Mouse (Mus musculus): ENCODE measurements at regions not wholly inside any gene's neighbourhood (a gene's known extent, or its start where the extent isn't known, plus 50 kb on each side); places are given as distances from the start of the nearest gene placed in this dataset.
"Not testable (repeated sequence)": the region's sequence is repeated elsewhere in the genome, so short reads cannot be mapped to it uniquely, and the experiment has no call there.

DNA sequence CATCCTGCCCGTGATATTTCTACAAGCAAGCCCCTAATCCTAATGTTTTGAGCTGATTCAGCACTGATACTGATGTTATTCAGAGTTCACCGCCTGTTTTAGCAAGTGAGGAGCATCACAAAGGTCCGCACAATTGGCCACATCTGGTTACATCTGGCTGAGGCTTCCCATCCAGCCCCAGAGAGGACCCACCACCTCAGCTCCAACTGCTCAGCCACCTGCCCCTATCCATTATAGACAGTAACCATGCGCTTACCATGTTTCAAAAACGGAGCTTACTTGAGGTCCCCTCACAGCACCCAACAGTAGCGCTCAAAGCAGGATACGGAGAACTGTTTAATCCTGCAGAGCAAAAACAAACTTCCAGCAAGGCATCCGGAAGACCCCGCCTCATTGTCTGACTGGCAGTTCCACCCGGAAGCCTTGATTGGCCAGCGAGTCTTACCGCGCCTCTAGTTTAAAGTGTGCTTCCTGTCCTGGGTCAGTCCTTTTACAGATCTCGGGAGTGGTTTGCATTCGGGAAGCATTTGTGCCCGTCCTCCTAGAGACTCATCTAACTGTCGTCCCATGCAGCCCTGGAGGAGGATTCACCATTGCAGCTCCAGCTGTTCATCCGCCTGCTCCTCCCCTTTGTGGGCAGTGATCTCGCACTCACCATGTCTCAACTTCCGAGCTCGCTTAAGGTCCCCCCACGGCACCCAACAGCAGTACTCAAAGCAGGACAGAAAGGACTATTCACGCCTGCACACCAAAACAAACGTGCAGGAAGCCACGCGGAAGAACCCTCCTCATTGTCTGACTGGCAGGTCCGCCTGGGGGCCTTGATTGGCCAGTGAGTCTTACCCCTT is 69.9 kb upstream of the Zfp825 start:
- H3K27ac ChIP-seq (ENCODE audit: control insufficient read depth, low read depth, low read length), result peak overlapping the region; percentile 86
- H3K4me3 ChIP-seq (ENCODE audit: control insufficient read depth in 1 of 2, insufficient read depth in 1 of 2, low read depth in 2 of 2, low read length in 2 of 2), result peak overlapping the region; percentile 87 to 94
- TF ChIP-seq MXI1 (IDR thresholded peaks at IDR 0.05; ENCODE audit: low read depth, low read length) (peak; percentile 44), HCFC1 (IDR thresholded peaks at IDR 0.05; ENCODE audit: low read depth, low read length) (peak; percentile 77), POLR2AphosphoS2 (IDR thresholded peaks at IDR 0.05; ENCODE audit: low read length) (peak; percentile 40; the same call in 1 of the 2 replicates), ELF1 (IDR thresholded peaks at IDR 0.05; ENCODE audit: low read depth, low read length) (peak; percentile 80), SIN3A (IDR thresholded peaks at IDR 0.05; ENCODE audit: low read length) (peak; percentile 66; the same call in 1 of the 2 replicates), POLR2A (IDR thresholded peaks at IDR 0.05; ENCODE audit: control insufficient read depth in 1 of 2, insufficient read depth in 1 of 2, low read depth in 1 of 2, low read length in 2 of 2, poor library complexity in 1 of 2) (peak in 1 of 2 experiments; percentile 58; a peak in 2 of 4 replicates), NELFE (IDR thresholded peaks at IDR 0.05; ENCODE audit: low read depth, low read length) (peak; percentile 58), TBP (IDR thresholded peaks at IDR 0.05; ENCODE audit: low read depth, low read length) (peak; percentile 71; the same call in 1 of the 2 replicates), ETS1 (IDR thresholded peaks at IDR 0.05; ENCODE audit: low read depth, low read length) (0 out of 2 replicates have a peak, but pooled peaks have one; percentile 12)
- H3K9me3 ChIP-seq (replicated peaks; ENCODE audit: insufficient read depth, low read length); H3K27me3 ChIP-seq (ENCODE audit: control insufficient read depth in 1 of 2, insufficient read depth in 2 of 2, low read length in 2 of 2); H3K4me1 ChIP-seq (ENCODE audit: control insufficient read depth in 1 of 2, insufficient read depth in 2 of 2, low read length in 2 of 2); H3K36me3 ChIP-seq (ENCODE audit: control insufficient read depth in 1 of 2, insufficient read depth in 2 of 2, low read length in 2 of 2); H3K79me2 ChIP-seq (ENCODE audit: control insufficient read depth, insufficient read depth, low read length, poor library complexity): not testable (repeated sequence)
- H3K9ac ChIP-seq (ENCODE audit: control insufficient read depth, low read depth, low read length, poor library complexity, severe bottlenecking), result peak overlapping the region; percentile 81
- DNase-seq (ENCODE audit: low read depth, low spot score), result peak; percentile 89

- not testable (repeated sequence) for H3K27me3 ChIP-seq (ENCODE audit: control insufficient read depth in 1 of 2, insufficient read depth in 2 of 2, low read length in 2 of 2); H3K79me2 ChIP-seq (ENCODE audit: control insufficient read depth, insufficient read depth, low read length, poor library complexity); DNase-seq (ENCODE audit: low read depth, low spot score); H3K36me3 ChIP-seq (ENCODE audit: control insufficient read depth in 1 of 2, insufficient read depth in 2 of 2, low read length in 2 of 2); H3K9me3 ChIP-seq (replicated peaks; ENCODE audit: insufficient read depth, low read length); H3K4me1 ChIP-seq (ENCODE audit: control insufficient read depth in 1 of 2, insufficient read depth in 2 of 2, low read length in 2 of 2)
- Histone ChIP-seq H3K4me3 (ENCODE audit: control insufficient read depth in 1 of 2, insufficient read depth in 1 of 2, low read depth in 2 of 2, low read length in 2 of 2) (peak overlapping the region; percentile 87 to 94), H3K9ac (ENCODE audit: control insufficient read depth, low read depth, low read length, poor library complexity, severe bottlenecking) (peak overlapping the region; percentile 81), H3K27ac (ENCODE audit: control insufficient read depth, low read depth, low read length) (peak overlapping the region; percentile 86; the same call in 1 of the 2 replicates)
Measured at GRCm38 (mm10) chr13:74564331-74564727, 70.5 kb upstream of the Zfp825 start.

GRCm38 (mm10) chr13:74569967-74570366 is 69.4 kb upstream of the Erap1 start:
- peak; percentile 44 for DNase-seq (ENCODE audit: low read depth, low spot score)
- H3K9ac ChIP-seq (ENCODE audit: control insufficient read depth, low read depth, low read length, poor library complexity, severe bottlenecking); H3K79me2 ChIP-seq (ENCODE audit: control insufficient read depth, insufficient read depth, low read length, poor library complexity); H3K4me3 ChIP-seq (ENCODE audit: control insufficient read depth in 1 of 2, insufficient read depth in 1 of 2, low read depth in 2 of 2, low read length in 2 of 2); H3K4me1 ChIP-seq (ENCODE audit: control insufficient read depth in 1 of 2, insufficient read depth in 2 of 2, low read length in 2 of 2); H3K27ac ChIP-seq (ENCODE audit: control insufficient read depth, low read depth, low read length); H3K27me3 ChIP-seq (ENCODE audit: control insufficient read depth in 1 of 2, insufficient read depth in 2 of 2, low read length in 2 of 2); H3K36me3 ChIP-seq (ENCODE audit: control insufficient read depth in 1 of 2, insufficient read depth in 2 of 2, low read length in 2 of 2); H3K9me3 ChIP-seq (replicated peaks; ENCODE audit: insufficient read depth, low read length): not testable (repeated sequence)
- TF ChIP-seq CTCF (IDR thresholded peaks at IDR 0.05 in 2 of 3, conservative IDR thresholded peaks at IDR 0.05 in 1 of 3; ENCODE audit: control insufficient read depth in 1 of 3, insufficient read depth in 1 of 3, low read depth in 2 of 3, low read length in 3 of 3, poor library complexity in 1 of 3, severe bottlenecking in 1 of 3), result peak; percentile 23 to 50 (median 46); a peak in 5 of 6 replicates
- TF ChIP-seq SMC3 (IDR thresholded peaks at IDR 0.05; ENCODE audit: low read depth, low read length), result peak; percentile 43
- TF ChIP-seq RAD21 (IDR thresholded peaks at IDR 0.05; ENCODE audit: low read depth, low read length), result peak; percentile 18

All from MEL (cell line).